Mouse (Mus musculus) ES-E14 (cell line): Measurements from ENCODE around the gene Uggt1.

Experiments used
- CHD2 ChIP-seq: IDR thresholded peaks from 2 replicates; pipeline ENCODE4 v1.6.1; 2014; ENCODE audit warnings: mild to moderate bottlenecking, low read depth, low read length, inconsistent platforms
- HCFC1 ChIP-seq: IDR thresholded peaks from 2 replicates; pipeline ENCODE4 v1.6.1; 2012; ENCODE audit warnings: low read length, inconsistent platforms, borderline replicate concordance; ENCODE audit not compliant: insufficient read depth
- ZC3H11A ChIP-seq: IDR thresholded peaks from 2 replicates; pipeline ENCODE4 v1.6.1; 2012; ENCODE audit warnings: low read depth, mild to moderate bottlenecking, inconsistent platforms, low read length, borderline replicate concordance

DNA sequence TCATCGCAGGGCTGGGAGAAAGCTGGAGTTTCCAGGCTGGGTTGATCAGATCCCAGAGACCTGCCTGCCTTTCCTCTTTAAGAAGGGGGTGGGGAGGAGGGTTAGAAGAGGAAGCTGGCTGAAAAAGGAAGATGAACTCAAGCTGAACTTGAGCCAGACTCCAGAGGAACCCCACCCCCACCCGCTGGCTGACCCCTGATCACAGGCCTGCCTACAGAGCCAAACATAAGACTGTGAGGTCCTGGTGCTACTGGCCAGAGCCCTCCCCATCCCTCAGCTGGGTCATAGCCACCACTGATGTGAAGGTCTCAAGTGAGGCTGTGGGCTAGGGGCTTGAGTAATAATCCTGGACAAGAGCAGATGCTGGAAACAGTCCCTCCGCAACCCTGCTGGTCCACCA lies 26.1 kb upstream of the Uggt1 start:
- TF ChIP-seq ZC3H11A (no peak), HCFC1 (no peak), CHD2 (no peak)
